Mouse (Mus musculus): ENCODE measurements around the gene Gna13.

DNA sequence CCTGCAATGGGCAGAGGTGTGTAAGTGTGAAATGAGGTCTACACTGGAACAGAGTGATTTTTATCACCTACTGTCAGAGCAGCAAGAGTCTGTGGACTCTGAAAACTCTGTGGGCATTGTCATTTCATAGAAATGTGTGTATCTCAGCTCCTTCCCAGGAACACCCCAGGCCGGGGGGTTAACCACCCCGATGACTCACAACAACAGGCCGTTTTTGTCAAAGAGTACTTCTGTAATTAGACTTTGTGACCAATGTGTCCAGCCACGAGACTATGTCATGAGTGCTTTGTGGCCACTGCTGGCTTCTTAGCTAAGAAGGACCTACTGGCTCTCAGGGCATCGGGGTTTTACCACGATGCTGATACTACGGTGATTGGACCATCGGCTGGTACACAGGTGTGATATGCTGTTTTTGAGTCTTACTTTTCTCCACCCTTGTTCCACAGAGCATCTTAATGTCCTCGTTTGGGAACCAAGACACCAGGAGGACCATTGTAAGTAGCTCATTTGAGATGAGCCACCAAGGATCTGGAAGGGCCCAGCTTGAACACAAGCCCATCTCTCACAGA, 54.9 kb downstream of the Gna13 start:
- no peak for TF ChIP-seq POLR2A (IDR thresholded peaks at IDR 0.05; ENCODE audit: insufficient read length, low read depth)
- no peak for TF ChIP-seq CEBPB (IDR thresholded peaks at IDR 0.05; ENCODE audit: insufficient read depth, poor library complexity, severe bottlenecking)
- TF ChIP-seq MAX (IDR thresholded peaks at IDR 0.05; ENCODE audit: low read depth), result no peak
- TF ChIP-seq E2F4 (IDR thresholded peaks at IDR 0.05; ENCODE audit: insufficient read depth), result no peak
- TF ChIP-seq USF1 (IDR thresholded peaks at IDR 0.05; ENCODE audit: low read depth), result no peak
- TF ChIP-seq TCF3 (IDR thresholded peaks at IDR 0.05; ENCODE audit: insufficient read length, low read depth), result no peak
- no peak for TF ChIP-seq TCF12 (IDR thresholded peaks at IDR 0.05; ENCODE audit: insufficient read depth, poor library complexity, severe bottlenecking)
- no peak for TF ChIP-seq SRF (IDR thresholded peaks at IDR 0.05; ENCODE audit: control insufficient read depth, insufficient read length, low read depth)
- no peak for TF ChIP-seq MYOG (IDR thresholded peaks at IDR 0.05; ENCODE audit: control insufficient read depth in 1 of 3, insufficient read depth in 1 of 3, insufficient read length in 2 of 3, low read depth in 2 of 3)
- no peak for TF ChIP-seq MYOD1 (IDR thresholded peaks at IDR 0.05; ENCODE audit: control insufficient read depth in 1 of 3, insufficient read length in 2 of 3, low read depth in 2 of 3)
